Mouse (Mus musculus) heart, postnatal 0 days (tissue): ENCODE data around the gene Lrrc7. TPM values are rescaled to one million over a fixed set of nuclear protein-coding genes. Genes with fewer than 3 reads are reported as not detected.

Experiments used
- ATAC-seq: fragments of 200-750 bp; cut with Nextera tagmentation; 2 replicates; pipeline ENCODE4 v1.8.0; 2017; ENCODE audit warnings: low read depth, moderate number of reproducible peaks, moderate library complexity; ENCODE audit not compliant: insufficient read depth
- DNase-seq: peaks from one replicate; pipeline ENCODE4 v3.0.0-alpha.2; 2016; ENCODE audit warnings: low spot score
- H3K27ac ChIP-seq: fragments of 300-500 bp; sonication (generic); 2 replicates; pipeline ENCODE4 v1.5.1; 2014; ENCODE audit warnings: low read depth, mild to moderate bottlenecking
- H3K27me3 ChIP-seq: fragments of 300-500 bp; sonication (generic); 2 replicates; pipeline ENCODE4 v1.6.1; 2014; ENCODE audit warnings: low read length, mixed read lengths; ENCODE audit not compliant: control insufficient read depth, insufficient read depth
- H3K36me3 ChIP-seq: fragments of 300-500 bp; sonication (generic); replicated peaks from 2 replicates; pipeline ENCODE4 v1.6.1; 2014; ENCODE audit warnings: low read length, mixed read lengths; ENCODE audit not compliant: control insufficient read depth, insufficient read depth
- H3K4me1 ChIP-seq: fragments of 300-500 bp; sonication (generic); 2 replicates; pipeline ENCODE4 v1.6.1; 2014; ENCODE audit warnings: antibody characterized with exemption; ENCODE audit not compliant: control insufficient read depth, insufficient read depth
- H3K4me2 ChIP-seq: fragments of 300-500 bp; sonication (generic); 2 replicates; pipeline ENCODE4 v1.6.1; 2014; ENCODE audit warnings: low read depth, mild to moderate bottlenecking, low read length, moderate library complexity
- H3K4me3 ChIP-seq: fragments of 300-500 bp; sonication (generic); 2 replicates; pipeline ENCODE4 v1.5.1; 2014; ENCODE audit warnings: low read depth, low read length
- H3K9ac ChIP-seq: fragments of 300-500 bp; sonication (generic); replicated peaks from 2 replicates; pipeline ENCODE4 v1.6.1; 2014; ENCODE audit warnings: low read depth, low read length, mixed read lengths
- H3K9me3 ChIP-seq: fragments of 300-500 bp; sonication (generic); replicated peaks from 2 replicates; pipeline ENCODE4 v1.6.1; 2016; ENCODE audit warnings: low read length; ENCODE audit not compliant: control insufficient read depth
- CTCF ChIP-seq: IDR thresholded peaks from 2 replicates; pipeline ENCODE4 v1.5.1; 2016; ENCODE audit warnings: antibody characterized with exemption, control low read depth, low read depth
- EP300 ChIP-seq: IDR thresholded peaks from 2 replicates; pipeline ENCODE4 v1.6.1; 2016; ENCODE audit warnings: antibody characterized with exemption, low read depth
- WGBS: fragments of 180-500 bp; shearing (Covaris S2); extraction: QIAGEN DNeasy Blood & Tissue Kit; methylation state at CpG from one replicate; pipeline ENCODE4 v1.1.7; 2014; 5-methylcytosine and 5-hydroxymethylcytosine counted together
- polyA plus RNA-seq: library from polyadenylated mRNA; unstranded; fragments of >200 nt; fragmentation: Nextera tagmentation; extraction: Ambion mirVana; gene quantifications from 2 replicates; pipeline ENCODE4 v1.2.1, GENCODE M21; 2015
- total RNA-seq: library from RNA; depleted of rRNA; stranded (reverse); fragments of >200 nt; gene quantifications from 2 replicates; pipeline ENCODE4 v1.2.3, GENCODE M21; 2014; ENCODE audit warnings: low replicate concordance

The Lrrc7 gene
- total and polyA plus RNA-seq, 2 experiments from 2014 or later: 0.03 to 0.04 TPM

DNA sequence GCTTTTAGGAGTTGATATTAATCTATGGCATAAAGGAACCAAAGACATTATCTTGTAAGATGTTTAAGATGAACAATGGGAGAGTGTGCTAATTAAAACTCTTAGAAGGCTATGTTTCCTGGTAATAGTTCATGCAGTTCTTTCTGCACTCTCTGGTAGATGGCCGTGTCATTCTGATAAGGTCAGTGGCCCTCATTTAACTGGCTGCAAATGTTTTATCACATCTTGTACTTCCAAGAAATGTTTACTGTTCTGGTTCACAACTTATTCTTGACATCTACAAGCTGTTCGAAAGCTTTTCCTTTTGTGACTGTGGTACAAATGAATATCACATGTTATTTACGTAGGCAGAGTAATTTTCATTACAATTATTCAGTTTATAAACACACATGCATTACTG is 18.5 kb downstream of the Lrrc7 start:
- Histone ChIP-seq H3K36me3 (no peaks in the 10 kb centered on the region), H3K9me3 (no peaks in the 10 kb centered on the region), H3K4me2 (no peak overlapping the region), H3K27me3 (no peaks in the 10 kb centered on the region), H3K9ac (no peak overlapping the region), H3K4me1 (no peaks in the 10 kb centered on the region), H3K4me3 (no peak overlapping the region), H3K27ac (no peak overlapping the region)
- ATAC-seq (no peak), DNase-seq (no peak)
- TF ChIP-seq EP300 (no peak), CTCF (no peak)
- 52% methylated on average over 3 of the region's 3 CpGs for WGBS

DNA sequence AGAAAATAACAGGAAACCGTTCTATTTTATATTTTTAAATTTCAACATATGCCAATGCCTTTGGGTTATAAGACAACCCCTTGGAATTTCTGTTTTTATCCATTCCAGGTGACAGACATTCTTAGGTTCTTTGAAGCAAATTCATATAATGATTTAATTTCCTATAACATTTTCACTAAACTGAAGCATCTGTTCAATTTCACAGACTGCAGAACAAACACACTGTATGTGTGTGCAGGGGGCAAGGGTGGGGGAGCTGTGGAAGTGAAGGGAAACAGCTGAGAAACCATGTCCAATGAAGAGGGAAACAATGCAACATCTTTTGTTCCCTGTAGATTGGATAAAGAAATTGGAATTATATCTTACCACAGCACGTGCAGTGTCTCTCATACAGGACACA is 29.2 kb downstream of the Lrrc7 start:
- no peaks in the 10 kb centered on the region for H3K36me3 ChIP-seq
- H3K27ac ChIP-seq: no peak overlapping the region
- 59% methylated on average over 2 of the region's 2 CpGs for WGBS
- ATAC-seq (no peak), DNase-seq (no peak)
- no peak overlapping the region for H3K4me3 ChIP-seq
- TF ChIP-seq EP300: no peak
- no peak for TF ChIP-seq CTCF
- H3K27me3 ChIP-seq: no peaks in the 10 kb centered on the region
- H3K4me2 ChIP-seq: no peak overlapping the region
- H3K9me3 ChIP-seq: no peaks in the 10 kb centered on the region
- no peak overlapping the region for H3K9ac ChIP-seq
- no peaks in the 10 kb centered on the region for H3K4me1 ChIP-seq

DNA sequence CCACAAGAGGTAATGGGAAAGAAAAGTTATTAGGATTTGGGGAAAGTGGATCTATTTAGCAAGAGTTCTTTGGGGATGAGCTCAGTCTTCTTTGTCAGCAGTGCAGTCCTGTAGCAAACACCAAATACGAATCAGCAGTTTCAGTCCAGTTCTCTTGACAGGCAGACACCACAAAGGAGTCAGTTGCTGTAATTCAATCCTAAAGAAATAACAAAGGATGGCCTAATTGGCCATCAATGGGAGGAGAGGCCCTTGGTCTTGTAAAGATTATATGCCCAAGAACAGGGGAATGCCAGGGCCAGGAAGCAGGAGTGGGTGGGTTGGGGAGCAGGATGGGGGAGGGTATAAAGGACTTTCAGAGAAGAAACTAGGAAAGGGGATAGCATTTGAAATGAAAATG is 33.5 kb downstream of the Lrrc7 start:
- no peak overlapping the region for H3K4me3 ChIP-seq

DNA sequence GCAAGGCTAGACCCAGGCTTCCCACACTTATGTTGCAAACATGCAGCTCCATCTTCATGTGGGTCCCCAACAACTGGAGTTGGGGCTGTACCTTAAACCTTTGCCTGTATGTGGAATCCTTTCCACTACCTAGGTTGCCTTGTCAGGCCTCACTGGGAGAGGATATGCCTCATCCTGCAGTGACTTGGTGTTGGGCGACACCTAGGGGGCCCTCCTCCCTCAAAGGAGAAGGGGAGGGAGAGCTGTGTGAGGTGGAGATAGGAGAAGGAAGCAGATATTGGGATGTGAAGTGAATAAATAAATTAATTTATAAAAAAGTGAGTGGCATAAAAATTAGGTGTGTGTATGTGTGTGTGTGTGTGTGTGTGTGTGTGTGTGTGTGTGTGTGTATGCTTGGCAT is 68.3 kb downstream of the Lrrc7 start:
- 62% methylated on average over 1 of the region's 1 CpGs for WGBS
- Histone ChIP-seq H3K4me2 (no peak overlapping the region), H3K4me3 (no peak overlapping the region), H3K27ac (no peak overlapping the region), H3K9me3 (no peaks in the 10 kb centered on the region), H3K36me3 (no peaks in the 10 kb centered on the region), H3K4me1 (no peaks in the 10 kb centered on the region), H3K9ac (no peak overlapping the region), H3K27me3 (no peaks in the 10 kb centered on the region)
- DNase-seq: no peak
- ATAC-seq: no peak
- TF ChIP-seq CTCF (no peak), EP300 (no peak)

More for the DNA sequence above, 33.5 kb downstream of the Lrrc7 start:
- Histone ChIP-seq H3K4me2 (no peak overlapping the region), H3K4me1 (no peaks in the 10 kb centered on the region), H3K36me3 (no peaks in the 10 kb centered on the region), H3K27ac (no peak overlapping the region), H3K9ac (no peak overlapping the region), H3K9me3 (no peaks in the 10 kb centered on the region), H3K27me3 (no peaks in the 10 kb centered on the region)
- DNase-seq (no peak), ATAC-seq (no peak)
- TF ChIP-seq CTCF: no peak
- TF ChIP-seq EP300: no peak
- 67% methylated on average over 1 of the region's 1 CpGs for WGBS

DNA sequence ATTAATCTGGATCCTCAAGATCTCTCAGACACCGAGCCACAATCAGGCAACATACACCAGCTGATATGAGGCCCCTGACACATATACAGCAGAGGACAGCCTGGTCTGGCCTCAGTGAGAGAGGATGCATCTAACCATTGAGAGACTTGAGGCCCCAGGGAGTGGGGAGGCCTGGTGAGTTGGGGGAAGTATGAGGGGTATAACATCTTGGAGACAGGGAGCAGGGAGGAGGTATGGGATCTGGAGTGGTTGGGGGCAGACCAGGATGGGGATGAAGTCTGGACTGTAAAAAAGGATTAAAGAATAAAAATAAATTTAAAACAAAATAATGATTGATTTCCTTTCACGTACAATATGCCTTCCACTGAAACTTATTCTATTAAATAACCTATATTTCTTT is 82.3 kb downstream of the Lrrc7 start:
- H3K4me1 ChIP-seq: no peaks in the 10 kb centered on the region
- H3K9ac ChIP-seq: no peak overlapping the region
- no peak overlapping the region for H3K4me3 ChIP-seq
- TF ChIP-seq EP300 (no peak), CTCF (no peak)
- H3K27ac ChIP-seq: no peak overlapping the region
- no peaks in the 10 kb centered on the region for H3K27me3 ChIP-seq
- ATAC-seq: no peak
- H3K4me2 ChIP-seq: no peak overlapping the region
- WGBS: 63% methylated on average over 2 of the region's 2 CpGs
- H3K36me3 ChIP-seq: no peaks in the 10 kb centered on the region
- no peak for DNase-seq
- H3K9me3 ChIP-seq: no peaks in the 10 kb centered on the region

DNA sequence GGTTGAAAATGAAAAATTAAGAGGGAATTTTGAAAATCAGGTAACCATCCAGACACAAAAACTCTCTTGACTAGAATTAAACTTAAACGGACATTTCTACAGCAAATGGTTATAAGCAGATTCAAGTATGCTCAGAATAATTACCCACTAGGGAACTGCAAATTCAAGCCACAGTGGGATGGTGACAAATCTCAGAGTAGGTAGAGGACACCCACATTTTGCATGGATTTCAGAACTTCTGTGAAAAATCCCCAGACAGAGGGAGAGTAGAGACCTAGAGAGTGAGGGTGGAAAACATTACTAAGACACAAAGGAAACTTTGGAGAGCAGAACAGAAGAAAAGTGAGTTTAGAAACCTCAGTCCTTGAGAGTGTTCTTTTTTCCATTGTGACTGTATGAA is 161.4 kb downstream of the Lrrc7 start:
- TF ChIP-seq EP300 (no peak), CTCF (no peak)
- H3K9ac ChIP-seq: no peak overlapping the region
- H3K4me2 ChIP-seq: no peak overlapping the region
- 74% methylated on average over 1 of the region's 1 CpGs for WGBS
- H3K36me3 ChIP-seq: no peaks in the 10 kb centered on the region
- H3K27me3 ChIP-seq: no peaks in the 10 kb centered on the region
- H3K9me3 ChIP-seq: no peaks in the 10 kb centered on the region
- no peaks in the 10 kb centered on the region for H3K4me1 ChIP-seq
- ATAC-seq: no peak
- no peak for DNase-seq
- no peak overlapping the region for H3K4me3 ChIP-seq
- H3K27ac ChIP-seq: no peak overlapping the region
